Mouse (Mus musculus) adrenal gland, adult 2 months (tissue): Measurements from ENCODE around the gene Slc47a2. TPM values are rescaled to one million over a fixed set of nuclear protein-coding genes. Genes with fewer than 3 reads are reported as not detected.

Experiments used
- DNase-seq: peaks from one replicate; pipeline ENCODE4 v3.0.0; 2021
- polyA plus RNA-seq: library from polyadenylated mRNA; depleted of rRNA; stranded (reverse); fragments of >200 nt; gene quantifications from 2 replicates; pipeline ENCODE4 v1.2.3, GENCODE M21; 2012; rRNA removed
- total RNA-seq, 2 experiments: library from RNA; stranded (reverse); gene quantifications; 2 replicates each; pipeline ENCODE4 v1.2.3; 2021

The Slc47a2 gene
- total and polyA plus RNA-seq, 3 experiments: 0.08 TPM; not detected in 2

DNA sequence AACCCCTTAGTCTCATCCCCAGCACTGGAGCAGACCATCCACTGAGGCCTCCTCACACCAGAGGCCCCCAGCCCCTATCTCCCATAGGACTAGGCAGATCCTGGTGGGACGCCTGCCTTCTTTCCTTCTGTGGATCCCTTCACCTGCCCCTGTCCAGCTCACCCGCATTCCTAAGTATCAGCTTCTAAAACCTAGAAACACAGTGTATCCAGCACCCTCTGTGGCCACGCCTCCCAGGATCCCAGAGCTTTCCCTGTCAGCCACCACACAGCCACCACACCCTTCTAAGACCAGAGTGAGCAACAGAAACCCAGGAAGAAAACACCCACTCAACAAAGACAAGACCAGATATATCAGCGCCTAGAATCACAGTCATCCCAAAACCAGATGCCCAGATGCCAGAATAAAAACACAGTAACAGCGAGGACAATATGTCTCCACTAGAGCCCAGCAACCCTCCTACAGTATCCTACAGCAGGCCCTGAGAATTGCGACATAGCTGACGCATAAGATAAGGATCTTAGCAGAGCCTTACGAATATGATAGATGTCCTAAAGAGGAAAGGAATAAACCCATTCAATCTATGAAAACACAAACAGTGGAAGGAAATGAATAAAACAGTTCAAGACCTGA is 64.1 kb downstream of the Slc47a2 start:
- DNase-seq: no peak

DNA sequence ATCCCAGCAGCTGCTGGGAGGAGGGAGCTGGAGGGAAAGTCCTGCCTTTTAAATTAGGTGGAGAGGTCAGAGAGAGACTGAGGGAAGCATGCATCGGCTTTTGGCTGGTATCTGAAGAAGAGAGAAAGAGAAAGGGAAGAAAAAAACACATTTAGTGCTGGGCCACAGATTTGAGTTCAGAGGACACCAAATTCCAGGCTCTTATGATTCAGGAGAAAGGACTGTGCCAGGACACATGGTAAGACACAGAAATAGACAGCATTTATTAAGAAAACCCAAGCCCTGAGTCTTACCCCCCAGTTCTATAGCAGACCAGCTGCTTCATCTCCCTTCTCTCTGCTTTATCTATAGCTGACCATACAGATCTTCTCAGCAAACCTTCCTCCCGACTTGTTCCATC is 64.7 kb downstream of the Slc47a2 start:
- no peak for DNase-seq

DNA sequence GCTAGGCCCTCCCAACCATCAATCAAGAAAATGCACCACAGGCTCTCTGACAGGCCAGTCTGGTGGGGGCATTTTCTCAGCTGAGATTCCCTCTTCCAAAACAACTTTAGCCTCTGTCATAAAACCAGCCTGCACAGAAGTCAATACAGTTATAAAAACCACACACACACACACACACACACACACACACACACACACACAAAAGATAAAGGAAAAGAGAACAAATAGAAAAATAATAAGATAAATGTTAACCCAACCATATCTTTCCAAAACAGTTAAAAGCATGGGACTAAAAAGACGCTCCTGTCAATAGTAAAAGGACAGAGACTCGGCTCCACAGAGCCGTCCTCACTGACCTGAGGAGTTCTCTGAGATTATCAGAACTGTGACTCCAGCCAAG is 66.2 kb downstream of the Slc47a2 start:
- no peak for DNase-seq

DNA sequence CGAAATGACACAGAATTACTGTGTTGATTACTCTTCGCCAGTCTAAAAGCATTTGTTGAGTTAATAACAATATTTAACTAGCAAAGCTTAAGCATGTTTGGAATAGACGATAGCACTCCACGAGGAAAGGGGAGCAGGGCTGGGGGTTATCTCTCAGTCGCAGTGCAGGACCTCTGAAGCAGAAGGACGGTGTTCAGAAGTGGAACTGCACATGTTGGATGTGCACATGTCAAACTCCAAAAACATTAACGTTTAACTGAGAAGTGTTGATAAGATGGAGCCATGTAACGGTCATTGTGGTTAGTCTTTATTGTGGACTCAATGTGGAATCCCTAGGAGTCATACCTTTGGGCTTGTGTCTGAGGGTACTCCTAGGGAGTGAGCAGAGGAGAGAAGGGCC is 67.6 kb downstream of the Slc47a2 start:
- DNase-seq: no peak

DNA sequence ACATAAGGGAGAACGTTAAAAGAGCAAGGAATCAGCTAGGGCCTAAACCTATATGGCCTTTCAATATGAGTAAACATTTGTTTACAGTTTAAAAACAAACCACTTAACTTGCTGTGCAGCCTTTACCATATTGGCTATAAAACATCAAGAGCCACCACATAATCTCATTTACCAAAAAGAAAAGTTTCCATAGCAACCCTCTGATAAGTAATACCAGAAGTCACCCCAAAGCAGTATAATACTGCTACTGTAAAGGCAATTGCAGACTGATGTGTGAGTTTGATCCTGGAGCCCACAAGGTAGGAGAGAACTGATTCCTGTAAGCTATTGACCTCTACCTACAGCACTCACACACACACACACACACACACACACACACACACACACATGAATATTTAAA is 68.2 kb downstream of the Slc47a2 start:
- no peak for DNase-seq

DNA sequence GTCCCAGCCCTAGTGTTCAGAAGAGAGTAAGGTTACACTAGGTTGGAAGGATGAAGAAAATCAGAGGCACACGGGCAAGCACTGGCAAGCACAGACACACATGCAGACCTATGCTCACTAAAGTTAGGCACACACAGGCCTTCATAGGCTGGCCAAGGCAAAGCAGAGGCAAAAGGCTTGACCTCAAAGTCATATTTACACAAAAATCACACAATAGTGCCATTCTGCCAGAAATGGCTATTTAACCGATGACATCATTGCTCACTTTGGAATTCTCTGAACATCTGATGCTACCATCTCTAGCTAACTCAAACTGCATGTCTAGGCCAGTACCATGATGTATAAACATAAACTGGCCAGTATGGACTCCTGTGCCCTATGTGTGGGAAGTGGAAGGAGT is 68.7 kb downstream of the Slc47a2 start:
- no peak for DNase-seq

DNA sequence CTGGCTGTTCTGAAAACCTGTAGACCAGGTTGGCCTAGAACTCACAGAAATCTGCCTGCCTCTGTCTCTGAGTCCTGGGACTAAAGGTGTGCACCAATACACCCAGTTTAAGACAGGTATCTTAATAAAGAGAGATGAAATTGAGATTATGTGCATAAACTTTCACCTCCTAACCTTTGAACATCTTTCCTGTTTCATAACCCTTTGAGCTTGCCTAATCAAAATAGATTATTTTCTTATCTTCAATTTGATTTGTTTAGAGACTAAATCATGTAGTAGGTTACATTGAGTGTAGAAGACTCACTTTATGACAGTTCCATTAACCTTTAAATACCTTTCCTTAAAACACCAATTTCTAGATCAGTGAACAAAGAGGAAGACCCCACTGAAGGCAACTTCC is 71.0 kb downstream of the Slc47a2 start:
- DNase-seq: no peak

DNA sequence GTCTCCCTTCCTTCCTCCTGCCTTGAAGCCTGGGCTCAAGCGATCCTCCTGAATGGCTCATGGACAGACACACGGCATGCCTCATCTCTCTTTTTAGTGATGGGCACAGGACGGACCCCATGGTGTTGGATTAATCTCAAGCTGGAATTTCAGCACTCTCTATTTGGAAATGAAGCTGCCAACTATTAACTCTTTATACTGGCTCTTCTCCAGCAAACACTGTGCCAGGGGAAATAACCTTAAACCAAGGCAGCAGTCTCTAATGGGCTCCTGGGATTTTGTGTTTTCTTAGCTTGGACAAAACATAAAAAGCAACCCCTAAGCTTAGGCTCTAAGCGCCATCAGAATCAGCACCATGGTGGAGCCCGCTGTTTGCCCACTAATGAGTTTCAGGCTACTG is 72.3 kb downstream of the Slc47a2 start:
- no peak for DNase-seq

DNA sequence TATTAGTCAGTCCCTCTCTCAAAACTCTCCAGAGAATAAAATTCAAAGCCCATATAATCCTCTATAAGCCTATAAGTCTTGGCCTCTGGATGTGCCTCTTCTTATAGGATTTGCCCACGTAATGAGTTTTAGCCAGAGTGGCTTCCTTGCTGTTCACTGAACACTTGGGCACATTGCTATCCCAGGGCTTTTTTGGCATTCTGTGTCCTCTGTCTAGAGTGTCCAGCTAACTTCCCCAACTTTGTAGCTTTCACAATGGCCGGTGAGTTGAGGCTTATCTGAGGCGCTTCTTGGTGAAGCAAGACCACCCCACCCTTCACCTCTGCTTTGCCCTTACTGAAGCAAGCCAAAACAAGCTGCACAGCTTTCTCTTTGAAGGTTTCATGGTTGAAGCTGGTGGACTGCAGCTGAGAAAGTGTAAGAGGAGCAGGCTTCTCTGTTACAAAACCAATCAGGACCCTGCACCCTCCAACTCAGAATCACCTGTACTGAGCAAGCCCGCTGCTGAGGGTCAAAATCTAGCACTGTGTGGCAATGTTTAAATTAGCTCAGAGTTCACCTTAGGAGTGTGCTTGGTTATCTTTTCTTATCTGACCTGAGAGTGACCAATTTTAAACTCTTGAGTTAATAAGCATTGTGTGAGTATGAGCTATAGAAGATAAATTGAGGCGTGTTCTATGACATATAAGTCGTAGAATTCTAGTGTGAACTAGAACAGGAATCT is 73.9 kb downstream of the Slc47a2 start:
- no peak for DNase-seq

DNA sequence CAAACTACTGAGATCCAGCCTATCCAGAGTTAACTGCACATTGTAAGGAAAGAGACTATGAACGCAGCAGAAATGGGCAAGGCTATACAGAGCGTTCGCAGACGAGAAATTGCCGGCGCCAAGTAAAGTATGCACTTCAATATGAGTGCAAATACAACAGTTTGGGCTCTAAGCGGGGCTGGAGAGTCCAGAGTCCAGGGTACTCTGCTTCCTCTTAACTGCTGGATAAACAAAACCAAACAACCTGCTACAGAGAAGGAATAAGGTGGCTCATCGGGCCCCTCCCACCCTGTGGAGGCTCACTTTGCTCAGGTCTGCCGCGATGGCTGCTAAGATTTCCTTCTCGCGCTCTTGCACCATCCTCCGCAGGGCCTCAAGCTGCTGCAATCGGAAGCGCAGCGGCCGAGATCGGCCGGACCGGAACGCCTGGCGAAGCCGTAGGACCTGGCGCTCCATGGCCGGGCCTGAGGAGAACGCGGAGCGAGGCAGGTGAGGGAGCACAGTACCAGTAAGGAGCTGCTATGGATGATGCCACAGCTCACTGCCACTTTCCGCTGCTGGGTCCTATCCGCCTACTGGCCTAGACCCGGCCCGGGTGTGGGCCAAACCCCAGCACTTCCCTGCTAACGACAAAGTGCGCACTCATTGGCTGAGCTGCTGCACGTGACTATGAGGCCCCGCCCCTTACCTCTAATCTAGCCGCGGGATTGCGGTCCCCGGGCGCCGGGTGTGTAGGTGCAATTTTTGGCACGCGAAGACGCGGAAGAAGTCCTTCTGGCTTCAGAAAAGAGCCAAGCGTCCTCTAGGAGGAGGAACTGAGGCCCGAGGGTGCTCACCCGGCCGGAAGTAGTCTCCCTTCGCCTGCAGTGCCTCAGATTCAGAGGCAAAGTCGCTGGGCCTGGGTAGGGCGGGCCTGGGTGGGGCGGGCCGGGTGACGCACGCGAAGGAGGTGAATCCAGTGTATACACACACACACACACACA is 75.8 kb downstream of the Slc47a2 start, which contains the start of gene Aldh3a2:
Gene Aldh3a2 (minus strand): TSS at position 914 of the 983 bp plus-strand sequence.
- DNase-seq: peak; percentile 97

DNA sequence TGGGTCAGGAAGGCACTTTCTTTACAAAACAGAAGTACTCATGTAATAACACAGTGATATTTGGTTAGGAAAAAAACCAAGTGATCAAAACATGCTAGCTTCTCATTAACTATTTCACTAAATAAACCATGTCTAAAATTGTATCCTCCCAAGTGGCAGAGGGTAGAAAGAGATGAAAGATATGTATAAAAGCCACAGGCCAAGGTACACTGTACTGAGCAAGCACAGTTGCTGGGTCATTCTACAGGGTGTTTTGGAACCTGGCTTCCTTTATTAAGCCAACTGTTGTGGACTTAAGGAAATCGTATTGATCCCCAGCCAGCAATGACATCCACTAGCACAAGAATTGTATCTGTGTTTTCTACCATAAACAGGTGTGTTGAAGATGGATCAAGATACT is 78.8 kb downstream of the Slc47a2 start:
- DNase-seq: no peak

DNA sequence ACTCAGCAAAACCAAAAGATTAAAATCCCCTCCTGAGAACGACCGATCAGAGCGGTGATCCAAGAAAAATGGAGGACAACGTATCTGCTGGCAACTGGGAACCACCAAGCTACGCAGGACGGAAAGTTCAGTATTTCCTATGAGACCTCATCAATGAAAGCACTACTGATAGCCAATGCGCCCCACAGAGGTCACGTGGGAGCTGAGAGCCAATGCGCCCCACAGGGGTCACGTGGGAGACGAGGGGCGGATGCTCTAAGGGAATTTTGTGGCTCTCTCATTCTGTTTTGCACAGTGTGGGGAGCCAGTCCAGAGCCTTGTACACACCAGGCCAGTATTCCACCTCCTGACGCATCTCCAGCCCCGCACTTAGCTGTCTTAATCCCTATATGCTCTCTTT is 80.1 kb downstream of the Slc47a2 start:
- DNase-seq: no peak

DNA sequence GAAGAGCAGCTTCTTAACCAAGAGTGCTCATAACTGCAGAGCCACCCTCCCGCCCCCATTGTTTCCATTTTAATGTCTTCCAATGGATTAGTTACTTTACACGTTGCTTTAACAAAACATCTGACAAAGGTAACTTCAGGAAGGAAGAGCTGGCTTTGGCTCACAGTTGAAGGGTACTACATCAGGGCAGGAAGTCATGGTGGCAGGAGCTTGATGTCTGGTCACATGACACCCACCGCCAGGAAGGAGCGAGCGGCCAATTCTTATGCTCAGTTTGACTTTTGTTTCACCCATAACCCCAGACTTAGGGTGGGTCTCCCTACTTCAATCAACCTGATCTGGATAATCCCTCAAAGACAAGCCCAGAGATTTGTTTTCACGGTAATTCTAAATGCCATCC is 83.6 kb downstream of the Slc47a2 start:
- no peak for DNase-seq

DNA sequence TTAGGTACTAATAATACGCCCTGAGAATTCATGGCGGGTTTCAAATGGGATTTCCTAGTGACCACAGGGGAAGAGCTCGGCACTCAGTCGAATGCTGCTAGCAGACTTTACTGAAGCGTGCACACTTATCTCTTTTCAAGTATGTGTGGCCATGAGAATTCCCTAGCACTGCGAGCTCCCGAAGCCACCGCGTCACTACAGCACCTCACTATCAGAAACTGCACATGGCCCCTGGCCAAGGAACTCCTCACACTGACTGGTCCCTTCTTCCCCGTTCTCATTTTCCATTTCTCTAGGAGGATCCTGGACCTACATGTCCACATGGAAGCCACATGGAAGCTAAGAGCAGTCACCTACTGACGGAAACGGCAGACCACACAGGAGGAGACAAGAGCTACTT is 89.9 kb downstream of the Slc47a2 start:
- DNase-seq: no peak

DNA sequence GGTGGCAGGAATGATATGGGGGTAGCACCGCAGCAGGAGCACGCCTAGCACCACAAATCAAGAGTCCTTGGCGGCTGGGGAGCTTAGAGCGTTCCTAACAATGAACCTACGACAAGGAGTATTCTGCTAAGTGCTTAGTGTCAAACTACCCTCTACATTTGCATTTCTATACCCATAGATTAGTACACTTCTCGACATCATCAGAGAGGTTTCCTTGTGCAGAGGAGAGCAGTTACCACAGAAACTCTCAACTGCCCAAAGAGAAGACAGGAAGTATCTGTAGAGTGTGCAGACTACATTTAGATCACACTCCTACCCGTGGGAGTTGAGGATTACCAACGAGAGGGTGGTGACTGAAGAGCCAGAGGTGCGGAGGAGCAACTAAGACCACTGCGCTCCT is 90.9 kb downstream of the Slc47a2 start:
- DNase-seq: no peak

Other genes with a start within 250 kb of the Slc47a2 start
- under 1 TPM; 0.40 to 0.83 TPM for gene Tnfrsf13b, start 216.1 kb downstream of the Slc47a2 start, total RNA-seq
- gene Tnfrsf13b, start 216.1 kb downstream of the Slc47a2 start, polyA plus RNA-seq: 3.5 and 4.5 TPM in 2 replicates
- gene Usp22, start 167.8 kb downstream of the Slc47a2 start, total RNA-seq: 10 to 100 TPM; 62.5 to 62.6 TPM
- gene Usp22, start 167.8 kb downstream of the Slc47a2 start, polyA plus RNA-seq: 126 and 150 TPM in 2 replicates
- gene Aldh3a1, start 135.3 kb downstream of the Slc47a2 start, total RNA-seq: under 1 TPM in 1 of 2 experiments, not detected in 1; 0.95 TPM
- 0.08 and 0.15 TPM in 2 replicates for gene Aldh3a1, start 135.3 kb downstream of the Slc47a2 start, polyA plus RNA-seq
- 10 to 100 TPM; 54.0 to 54.3 TPM for gene Aldh3a2, start 75.4 kb downstream of the Slc47a2 start, total RNA-seq
- gene Aldh3a2, start 75.4 kb downstream of the Slc47a2 start, polyA plus RNA-seq: 34.7 and 36.6 TPM in 2 replicates
- gene Slc47a1, start 35.5 kb upstream of the Slc47a2 start, total RNA-seq: 1 to 10 TPM in 1 of 2 experiments, under 1 TPM in 1; 0.79 to 1.4 TPM
- gene Slc47a1, start 35.5 kb upstream of the Slc47a2 start, polyA plus RNA-seq: 0.12 and 1.1 TPM in 2 replicates
- 1 to 10 TPM; 1.2 to 2.6 TPM for gene Rnf112, start 111.3 kb upstream of the Slc47a2 start, total RNA-seq
- 1.1 and 2.2 TPM in 2 replicates for gene Rnf112, start 111.3 kb upstream of the Slc47a2 start, polyA plus RNA-seq
- 1 to 10 TPM; 5.5 to 6.5 TPM for gene Mfap4, start 142.6 kb upstream of the Slc47a2 start, total RNA-seq
- gene Mfap4, start 142.6 kb upstream of the Slc47a2 start, polyA plus RNA-seq: 35.5 and 39.1 TPM in 2 replicates
- gene Mapk7, start 151.5 kb upstream of the Slc47a2 start, total RNA-seq: 10 to 100 TPM; 14.5 to 15.5 TPM
- gene Mapk7, start 151.5 kb upstream of the Slc47a2 start, polyA plus RNA-seq: 34.5 and 39.5 TPM in 2 replicates
- gene B9d1, start 162.3 kb upstream of the Slc47a2 start, total RNA-seq: 10 to 100 TPM; 16.4 to 21.1 TPM
- gene B9d1, start 162.3 kb upstream of the Slc47a2 start, polyA plus RNA-seq: 18.1 and 19.3 TPM in 2 replicates
- gene Epn2, start 236.8 kb upstream of the Slc47a2 start, total RNA-seq: 10 to 100 TPM; 20.6 to 29.5 TPM
- gene Epn2, start 236.8 kb upstream of the Slc47a2 start, polyA plus RNA-seq: 18.2 and 18.6 TPM in 2 replicates